Mouse (Mus musculus): ENCODE data around the gene Banp. TPM values are rescaled to one million over a fixed set of nuclear protein-coding genes. Genes with fewer than 3 reads are reported as not detected.

Gene Banp
- polyA plus RNA-seq, 1 experiment from 2014 or later, result 65.3 TPM

DNA sequence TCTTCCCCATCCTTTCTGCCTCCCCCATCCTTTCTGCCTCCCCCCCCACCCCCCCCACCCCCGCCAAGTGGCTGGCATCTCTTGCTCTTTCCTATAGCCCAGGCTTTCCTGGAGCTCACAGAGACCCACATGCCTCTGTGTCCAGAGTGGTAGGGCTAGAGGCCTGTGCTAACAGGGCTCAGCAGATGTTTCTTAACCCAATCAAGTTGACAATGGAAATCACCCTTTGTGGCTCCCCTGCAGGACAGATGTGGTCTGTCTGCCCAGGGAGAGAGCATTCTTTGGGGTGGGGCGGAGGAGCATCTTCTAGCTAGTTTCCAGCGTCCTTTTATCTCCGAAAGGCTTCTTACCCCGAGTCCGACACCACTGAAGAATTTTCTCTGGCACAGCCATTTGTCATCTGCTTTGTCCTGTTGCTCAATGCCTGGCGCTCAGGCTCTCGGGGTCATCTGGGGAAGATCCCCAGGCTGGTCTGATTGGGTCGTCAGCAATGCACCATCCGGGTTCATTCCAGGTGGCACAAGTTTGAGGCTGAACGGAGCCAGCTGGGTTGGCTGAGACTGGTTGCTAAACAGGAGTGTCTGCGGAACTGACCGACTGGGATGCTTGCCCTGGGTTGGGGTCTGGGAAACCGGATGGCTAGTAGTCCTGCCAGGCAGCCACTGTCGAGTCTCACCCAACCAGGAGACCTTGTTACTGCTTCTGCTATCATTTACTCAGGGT is 118.4 kb downstream of the Banp start:
- ATAC-seq (replicated peaks), result no peak
- Histone ChIP-seq H3K4me3 (no peak overlapping the region), H3K4me2 (replicated peaks) (no peak overlapping the region), H3K4me1 (no peaks in the 10 kb centered on the region), H3K27ac (replicated peaks) (no peak overlapping the region), H3K27me3 (no peaks in the 10 kb centered on the region), H3K36me3 (no peaks in the 10 kb centered on the region), H3K9ac (replicated peaks) (no peak overlapping the region), H3K9me3 (no peaks in the 10 kb centered on the region)
- 76% methylated on average over 15 of the region's 15 CpGs for WGBS

DNA sequence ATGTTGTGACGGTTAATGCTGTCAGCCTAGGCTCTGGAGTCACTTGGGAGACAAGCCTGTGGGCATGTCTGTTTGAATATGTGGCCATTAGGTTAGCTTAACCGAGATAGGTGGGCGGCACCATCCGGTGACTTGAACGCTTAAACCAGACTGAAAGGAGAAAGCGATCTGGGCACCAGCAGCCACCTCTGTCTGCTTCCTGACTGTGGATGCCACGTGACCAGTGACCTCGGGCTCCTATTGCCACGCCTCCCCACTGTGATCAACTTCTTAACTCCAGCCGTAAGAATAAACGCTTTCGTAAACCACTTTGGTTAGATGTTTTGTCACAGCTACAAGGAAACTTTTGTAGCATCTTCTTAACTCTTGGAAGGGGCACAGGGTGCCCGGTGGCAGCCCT is 119.1 kb downstream of the Banp start:
- no peaks in the 10 kb centered on the region for H3K4me1 ChIP-seq
- no peak overlapping the region for H3K4me2 ChIP-seq (replicated peaks)
- H3K27me3 ChIP-seq, result no peaks in the 10 kb centered on the region
- no peak overlapping the region for H3K27ac ChIP-seq (replicated peaks)
- no peak overlapping the region for H3K4me3 ChIP-seq
- WGBS, result 83% methylated on average over 13 of the region's 13 CpGs
- no peak for ATAC-seq (replicated peaks)
- no peaks in the 10 kb centered on the region for H3K36me3 ChIP-seq
- H3K9me3 ChIP-seq, result no peaks in the 10 kb centered on the region
- no peak overlapping the region for H3K9ac ChIP-seq (replicated peaks)

DNA sequence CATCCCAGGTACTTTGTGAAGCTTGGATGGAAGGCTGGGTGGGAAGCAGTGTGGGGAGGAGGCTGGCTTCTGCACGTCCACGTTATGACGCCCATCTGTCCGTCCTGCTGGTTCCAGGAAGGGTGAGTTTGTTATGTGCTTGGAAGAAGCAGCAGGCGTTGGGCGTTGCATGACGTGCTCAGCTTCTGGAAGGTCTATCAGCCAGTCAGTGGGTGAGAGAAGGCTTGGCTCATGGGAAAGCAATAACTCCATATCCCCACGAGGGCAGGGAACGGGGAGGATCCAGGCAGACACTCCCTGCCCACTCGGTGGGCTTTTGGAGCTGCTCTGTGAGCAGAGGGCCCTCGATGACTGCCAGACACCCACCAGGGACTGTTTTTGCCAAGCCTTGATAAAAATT is 119.7 kb downstream of the Banp start:
- H3K4me2 ChIP-seq (replicated peaks), result no peak overlapping the region
- no peaks in the 10 kb centered on the region for H3K4me1 ChIP-seq
- H3K9ac ChIP-seq (replicated peaks), result no peak overlapping the region
- no peak for ATAC-seq (replicated peaks)
- 75% methylated on average over 11 of the region's 11 CpGs for WGBS
- H3K4me3 ChIP-seq, result no peak overlapping the region
- H3K9me3 ChIP-seq, result no peaks in the 10 kb centered on the region
- no peak overlapping the region for H3K27ac ChIP-seq (replicated peaks)
- no peaks in the 10 kb centered on the region for H3K27me3 ChIP-seq
- no peaks in the 10 kb centered on the region for H3K36me3 ChIP-seq

DNA sequence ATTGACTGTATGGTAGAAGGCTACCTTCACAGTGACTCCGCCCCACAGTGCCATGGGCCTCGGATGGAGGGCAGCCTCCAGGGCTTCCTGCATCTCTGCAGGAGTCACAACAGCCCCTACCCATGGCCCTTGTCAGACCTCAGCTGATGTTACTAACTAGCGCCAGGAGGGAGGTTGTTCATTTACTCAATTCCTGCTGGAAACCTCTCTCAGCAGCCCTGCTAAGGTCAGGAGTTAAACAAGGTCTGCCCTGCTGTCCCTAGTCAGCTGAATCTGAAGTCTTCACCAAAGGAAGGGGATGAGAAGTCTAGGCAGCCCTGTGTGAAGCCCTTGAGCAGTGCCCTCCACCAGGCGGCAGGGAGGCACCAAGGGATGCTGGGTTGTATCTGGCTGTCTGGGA is 121.6 kb downstream of the Banp start:
- Histone ChIP-seq H3K4me2 (replicated peaks) (no peak overlapping the region), H3K4me1 (no peaks in the 10 kb centered on the region), H3K4me3 (no peak overlapping the region), H3K9me3 (no peaks in the 10 kb centered on the region), H3K36me3 (no peaks in the 10 kb centered on the region), H3K27ac (replicated peaks) (no peak overlapping the region), H3K27me3 (no peaks in the 10 kb centered on the region), H3K9ac (replicated peaks) (no peak overlapping the region)
- no peak for ATAC-seq (replicated peaks)
- 73% methylated on average over 4 of the region's 4 CpGs for WGBS

DNA sequence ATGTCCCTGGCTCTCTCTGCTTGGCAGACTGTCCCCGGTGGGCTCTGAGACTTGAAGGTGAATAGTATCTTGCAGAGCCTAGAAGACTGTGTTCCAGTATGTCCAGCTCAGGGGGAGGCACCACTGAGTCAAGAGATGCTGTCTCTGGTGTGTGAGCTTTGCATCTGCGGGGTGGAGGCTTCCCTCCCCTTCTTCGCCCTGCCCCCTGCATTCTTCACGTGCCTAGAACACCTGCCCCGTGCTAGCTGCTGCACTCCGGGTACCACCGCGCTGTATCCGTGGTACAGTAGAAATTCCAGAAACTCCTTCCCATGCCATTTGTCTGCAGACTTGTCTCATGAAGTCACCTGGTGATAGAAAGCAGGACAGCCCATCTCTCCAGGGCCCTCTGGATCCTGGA is 124.4 kb downstream of the Banp start:
- Histone ChIP-seq H3K36me3 (no peaks in the 10 kb centered on the region), H3K9ac (replicated peaks) (no peak overlapping the region), H3K9me3 (no peaks in the 10 kb centered on the region), H3K4me1 (no peaks in the 10 kb centered on the region), H3K4me3 (no peak overlapping the region), H3K27ac (replicated peaks) (no peak overlapping the region), H3K27me3 (no peaks in the 10 kb centered on the region), H3K4me2 (replicated peaks) (no peak overlapping the region)
- 85% methylated on average over 9 of the region's 9 CpGs for WGBS
- no peak for ATAC-seq (replicated peaks)

DNA sequence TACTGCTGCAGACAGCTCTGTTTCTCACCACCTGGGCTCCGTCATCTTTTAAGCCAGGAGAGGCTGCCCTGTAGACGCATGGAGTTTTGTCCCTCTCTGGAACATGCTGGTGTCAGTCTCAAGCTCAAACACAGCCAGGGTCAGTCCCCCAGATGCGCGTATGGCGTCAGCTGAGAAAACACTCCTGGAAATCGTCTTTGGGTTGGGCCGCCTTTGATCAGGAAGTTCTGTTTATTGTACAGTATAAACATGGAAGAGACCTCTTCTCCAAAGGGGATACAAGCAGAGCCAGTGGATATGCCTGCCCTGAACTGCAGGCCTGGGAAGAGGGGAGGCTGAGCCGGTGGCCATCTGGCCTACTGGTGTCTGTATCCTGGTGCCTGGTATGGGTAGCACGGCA is 124.9 kb downstream of the Banp start:
- H3K9me3 ChIP-seq, result no peaks in the 10 kb centered on the region
- no peak for ATAC-seq (replicated peaks)
- no peak overlapping the region for H3K27ac ChIP-seq (replicated peaks)
- H3K9ac ChIP-seq (replicated peaks), result no peak overlapping the region
- no peaks in the 10 kb centered on the region for H3K36me3 ChIP-seq
- no peaks in the 10 kb centered on the region for H3K4me1 ChIP-seq
- no peak overlapping the region for H3K4me2 ChIP-seq (replicated peaks)
- WGBS, result 85% methylated on average over 9 of the region's 9 CpGs
- no peak overlapping the region for H3K4me3 ChIP-seq
- no peaks in the 10 kb centered on the region for H3K27me3 ChIP-seq

DNA sequence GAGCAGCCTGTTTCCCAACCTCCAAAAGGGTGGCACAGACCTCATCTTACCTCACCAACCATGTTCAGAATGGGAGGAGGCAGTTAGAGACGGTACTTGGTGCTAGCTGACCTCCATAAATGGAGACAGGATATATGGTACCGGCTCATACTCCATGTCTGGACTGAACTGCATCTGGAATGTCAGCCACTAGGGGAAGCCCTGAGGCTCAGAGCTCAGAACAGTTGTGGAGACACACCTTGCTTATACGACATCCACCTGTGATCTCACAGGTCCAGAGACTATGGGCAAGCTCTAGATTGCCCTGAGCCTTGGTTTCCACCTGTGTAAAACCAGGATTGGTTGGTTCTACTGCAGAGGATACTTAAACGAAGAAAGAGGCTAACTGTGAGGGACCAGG is 125.4 kb downstream of the Banp start:
- no peak for ATAC-seq (replicated peaks)
- Histone ChIP-seq H3K9ac (replicated peaks) (no peak overlapping the region), H3K36me3 (no peaks in the 10 kb centered on the region), H3K4me1 (no peaks in the 10 kb centered on the region), H3K4me2 (replicated peaks) (no peak overlapping the region), H3K4me3 (no peak overlapping the region), H3K27ac (replicated peaks) (no peak overlapping the region), H3K27me3 (no peaks in the 10 kb centered on the region), H3K9me3 (no peaks in the 10 kb centered on the region)
- WGBS, result 83% methylated on average over 4 of the region's 4 CpGs

DNA sequence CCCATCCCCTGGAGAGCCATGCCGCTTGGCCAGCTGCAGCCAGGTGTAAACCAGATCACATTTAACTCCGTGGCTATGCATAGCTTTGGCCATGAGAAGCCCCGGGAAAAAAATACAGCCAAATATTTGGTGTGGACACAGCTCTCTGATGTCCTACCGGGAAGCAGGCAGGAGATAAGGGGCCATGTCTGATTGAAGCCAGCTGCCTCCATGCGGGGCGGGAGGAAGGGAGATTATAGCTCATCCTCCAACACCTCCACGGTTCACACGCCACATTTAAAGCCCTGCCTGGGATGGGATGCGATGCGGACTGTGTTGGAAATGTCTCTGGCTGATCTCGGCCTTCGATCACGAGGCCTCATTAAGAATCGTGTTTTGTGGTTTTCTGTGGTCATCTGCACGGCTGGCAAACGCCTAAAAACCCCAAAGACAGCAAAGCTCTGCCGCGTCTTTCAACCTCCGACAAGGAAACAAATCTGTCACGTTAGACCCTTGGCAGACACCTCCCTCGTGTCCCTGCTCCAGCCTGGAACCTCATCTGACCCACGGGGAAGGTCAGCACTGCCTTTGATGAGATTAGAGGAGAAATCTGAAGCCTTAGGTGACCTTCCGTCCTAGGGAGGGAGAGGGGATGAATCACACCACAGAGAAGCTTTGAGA is 126.8 kb downstream of the Banp start:
- no peak overlapping the region for H3K4me2 ChIP-seq (replicated peaks)
- ATAC-seq (replicated peaks), result no peak
- H3K9me3 ChIP-seq, result no peaks in the 10 kb centered on the region
- WGBS, result 58% methylated on average over 23 of the region's 23 CpGs
- no peaks in the 10 kb centered on the region for H3K4me1 ChIP-seq
- no peaks in the 10 kb centered on the region for H3K36me3 ChIP-seq
- no peak overlapping the region for H3K27ac ChIP-seq (replicated peaks)
- H3K4me3 ChIP-seq, result no peak overlapping the region
- H3K9ac ChIP-seq (replicated peaks), result no peak overlapping the region
- H3K27me3 ChIP-seq, result no peaks in the 10 kb centered on the region

DNA sequence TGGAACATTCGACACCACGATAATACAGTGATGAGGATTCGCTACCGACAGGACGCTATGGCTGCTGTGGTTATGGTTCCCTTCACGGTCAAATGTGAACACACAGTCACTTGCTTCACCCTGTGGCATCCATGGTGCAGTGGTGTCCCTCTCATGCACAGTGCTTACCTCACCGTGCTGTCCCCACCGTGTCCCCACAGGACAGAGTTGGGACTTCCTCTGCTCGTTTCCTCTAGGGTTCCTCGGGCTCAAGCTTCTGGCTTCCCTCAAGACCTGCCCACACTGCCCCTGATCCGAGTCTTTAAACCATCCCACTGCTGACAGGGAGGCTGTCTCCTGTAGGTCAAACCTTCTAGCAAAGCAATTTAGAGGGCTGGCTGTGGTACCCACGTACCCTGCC is 128.8 kb downstream of the Banp start:
- no peaks in the 10 kb centered on the region for H3K36me3 ChIP-seq
- H3K4me1 ChIP-seq, result no peaks in the 10 kb centered on the region
- 89% methylated on average over 12 of the region's 12 CpGs for WGBS
- H3K27me3 ChIP-seq, result no peaks in the 10 kb centered on the region
- no peak overlapping the region for H3K4me2 ChIP-seq (replicated peaks)
- no peak for ATAC-seq (replicated peaks)
- no peak overlapping the region for H3K9ac ChIP-seq (replicated peaks)
- H3K4me3 ChIP-seq, result no peak overlapping the region
- no peaks in the 10 kb centered on the region for H3K9me3 ChIP-seq
- H3K27ac ChIP-seq (replicated peaks), result no peak overlapping the region

Small RNA genes lying within 50 kb of the gene (microRNA-seq; reads per million reads assigned to microRNA genes)
- gene Mir7237, result 1.1 reads per million

Other genes starting within 250 kb of the Banp start
- gene Jph3, start 220.1 kb upstream of the Banp start, polyA plus RNA-seq (2015; fragmentation: Nextera tagmentation; extraction: Ambion mirVana), result 79.9 and 82.5 TPM in 2 replicates
- gene Klhdc4, start 120.2 kb upstream of the Banp start, polyA plus RNA-seq (2015; fragmentation: Nextera tagmentation; extraction: Ambion mirVana), result 45.6 and 46.2 TPM in 2 replicates
- 39.2 and 45.8 TPM in 2 replicates for gene Slc7a5, start 42.1 kb upstream of the Banp start, polyA plus RNA-seq (2015; fragmentation: Nextera tagmentation; extraction: Ambion mirVana)
- 0.37 and 0.43 TPM in 2 replicates for gene Car5a, start 4.8 kb upstream of the Banp start, polyA plus RNA-seq (2015; fragmentation: Nextera tagmentation; extraction: Ambion mirVana)